Mouse (Mus musculus) liver, embryonic 14 days (tissue): Measurements from ENCODE around the gene Adgre4. TPM values are rescaled to one million over a fixed set of nuclear protein-coding genes. Genes with fewer than 3 reads are reported as not detected.

Experiments used
- polyA plus RNA-seq: library from polyadenylated mRNA; depleted of rRNA; stranded (reverse); fragments of >200 nt; gene quantifications from 2 replicates; pipeline ENCODE4 v1.2.3, GENCODE M21; 2012; rRNA removed

The Adgre4 gene
- 0.80 and 1.3 TPM in 2 replicates for polyA plus RNA-seq

DNA sequence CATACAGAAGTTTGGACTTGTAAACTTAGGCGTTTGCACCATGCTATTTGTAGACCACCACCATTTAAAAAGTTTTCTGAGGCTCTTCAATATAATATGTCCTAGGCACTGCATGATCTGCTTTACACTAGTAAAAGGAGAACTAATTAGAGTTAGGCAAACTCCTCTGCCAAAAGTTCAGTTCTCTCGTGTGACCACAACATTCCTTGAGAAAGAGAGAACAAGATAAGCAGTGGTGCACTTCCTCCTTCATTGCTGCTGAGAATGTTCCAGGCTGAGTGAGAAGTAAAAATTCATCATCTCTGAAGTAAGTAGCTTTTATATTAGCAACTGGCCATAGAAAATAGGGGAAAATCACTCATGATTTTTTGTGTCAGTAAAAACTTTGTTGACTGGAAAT lies at the start of gene Adgre4:
Gene Adgre4 (plus strand): TSS at position 199 of the 400 bp plus-strand sequence.

GRCm38 (mm10) chr17:55711984-55712811 lies 37.6 kb upstream of the Adgre4 start, which contains the start of gene Pot1b:
Pot1b (minus strand) TSS chr17:55712628.

GRCm38 (mm10) chr17:55878636-55879369 lies 129.0 kb downstream of the Adgre4 start, which contains the start of gene Zfp119a:
Zfp119a (minus strand) TSS chr17:55878930.

Other genes starting within 250 kb of the Adgre4 start
- not detected in 2 replicates for gene Vmn2r118, start 124.8 kb upstream of the Adgre4 start, polyA plus RNA-seq
- gene Pot1b, start 37.4 kb upstream of the Adgre4 start, polyA plus RNA-seq = 8.2 and 9.4 TPM in 2 replicates
- 0.84 and 0.92 TPM in 2 replicates for gene Zfp119a, start 128.9 kb downstream of the Adgre4 start, polyA plus RNA-seq
- gene Zfp959, start 142.1 kb downstream of the Adgre4 start, polyA plus RNA-seq = 3.6 TPM in 2 replicates
- gene Zfp119b, start 199.5 kb downstream of the Adgre4 start, polyA plus RNA-seq = 1.0 and 1.1 TPM in 2 replicates
- gene Ebi3, start 202.7 kb downstream of the Adgre4 start, polyA plus RNA-seq = 3.0 and 4.2 TPM in 2 replicates
- 5.0 and 5.9 TPM in 2 replicates for gene Yju2, start 209.1 kb downstream of the Adgre4 start, polyA plus RNA-seq
- 0.23 and 0.38 TPM in 2 replicates for gene Shd, start 220.5 kb downstream of the Adgre4 start, polyA plus RNA-seq
- gene Fsd1, start 236.5 kb downstream of the Adgre4 start, polyA plus RNA-seq = 0.08 and 0.25 TPM in 2 replicates